Mouse (Mus musculus): ENCODE measurements around the gene Gmeb1. TPM values are rescaled to one million over a fixed set of nuclear protein-coding genes. Genes with fewer than 3 reads are reported as not detected.

Gmeb1 gene
- 38.4 and 38.6 TPM in 2 replicates for polyA plus RNA-seq (2012; rRNA removed)

GRCm38 (mm10) chr4:132261514-132262357, at the start of gene Gmeb1:
TSS of gene Gmeb1 (minus strand) at chr4:132261602.

GRCm38 (mm10) chr4:132302939-132303479, 41.6 kb upstream of the Gmeb1 start, which contains the start of gene Rab42:
TSS of gene Rab42 (minus strand) at chr4:132303385.

GRCm38 (mm10) chr4:132274156-132274862, 12.9 kb upstream of the Gmeb1 start, which contains the start of gene Taf12:
TSS of gene Taf12 (plus strand) at chr4:132274375.

GRCm38 (mm10) chr4:132211953-132212734, 49.3 kb downstream of the Gmeb1 start, which contains the start of gene Ythdf2:
TSS of gene Ythdf2 (minus strand) at chr4:132212303.

Other genes starting within 250 kb of the Gmeb1 start
- 0.04 TPM in 1 of 2 replicates, not detected in the other for gene Gm10300, start 186.9 kb downstream of the Gmeb1 start, polyA plus RNA-seq (2012; rRNA removed)
- 104 and 111 TPM in 2 replicates for gene Epb41, start 186.3 kb downstream of the Gmeb1 start, polyA plus RNA-seq (2012; rRNA removed)
- gene Oprd1, start 117.1 kb downstream of the Gmeb1 start, polyA plus RNA-seq (2012; rRNA removed): 0.20 and 0.41 TPM in 2 replicates
- 33.8 and 40.8 TPM in 2 replicates for gene Ythdf2, start 49.3 kb downstream of the Gmeb1 start, polyA plus RNA-seq (2012; rRNA removed)
- gene Taf12, start 12.8 kb upstream of the Gmeb1 start, polyA plus RNA-seq (2012; rRNA removed): 28.0 and 31.5 TPM in 2 replicates
- gene Rab42, start 41.8 kb upstream of the Gmeb1 start, polyA plus RNA-seq (2012; rRNA removed): 1.0 and 1.3 TPM in 2 replicates
- gene Trnau1ap, start 67.9 kb upstream of the Gmeb1 start, polyA plus RNA-seq (2012; rRNA removed): 31.8 and 35.1 TPM in 2 replicates
- 30.0 and 31.2 TPM in 2 replicates for gene Rcc1, start 92.0 kb upstream of the Gmeb1 start, polyA plus RNA-seq (2012; rRNA removed)
- 18.2 and 19.2 TPM in 2 replicates for gene Phactr4, start 160.9 kb upstream of the Gmeb1 start, polyA plus RNA-seq (2012; rRNA removed)
- gene Med18, start 202.3 kb upstream of the Gmeb1 start, polyA plus RNA-seq (2012; rRNA removed): 7.1 and 8.5 TPM in 2 replicates
- gene Sesn2, start 248.9 kb upstream of the Gmeb1 start, polyA plus RNA-seq (2012; rRNA removed): 4.7 and 5.3 TPM in 2 replicates